Mouse (Mus musculus) gastrocnemius, postnatal 36 days (tissue): ENCODE measurements around the gene Myog. TPM values are rescaled to one million over a fixed set of nuclear protein-coding genes. Genes with fewer than 3 reads are reported as not detected.

Experiments used
- DNase-seq, 2 experiments: peaks; one replicate each; pipeline ENCODE4 v3.0.0; 2022
- intact Hi-C: fragments of 180-260 bp; cut with DNase I; formaldehyde crosslinking; loops from one replicate; pipeline ENCODE4 v1.15.1; 2025
- total RNA-seq, 2 experiments: library from RNA; stranded (reverse); gene quantifications; 2 replicates each; pipeline ENCODE4 v1.2.3; 2021

Myog gene
- total RNA-seq, 2 experiments from 2014 or later, result 20.1 to 20.9 TPM

DNA sequence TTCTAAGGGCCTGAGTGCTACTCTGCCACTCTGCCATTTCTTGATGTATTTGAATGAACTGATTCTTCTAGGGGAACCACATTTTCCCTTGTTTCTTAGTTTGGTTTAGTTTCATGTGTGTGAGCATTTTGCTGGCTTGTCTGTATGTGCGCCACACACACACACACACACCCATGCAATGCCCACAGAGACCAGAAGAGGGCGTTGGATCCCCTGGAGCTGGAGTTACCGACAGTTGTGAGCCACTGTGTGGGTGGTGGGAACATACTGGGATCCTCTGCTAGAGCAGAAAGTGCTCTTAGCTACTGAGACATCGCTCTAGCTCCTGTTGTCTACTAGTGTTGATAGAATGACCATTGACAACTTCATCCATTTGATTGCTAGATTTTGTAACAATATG, 8.2 kb upstream of the Myog start:
- intact Hi-C loops, result no loop called here
- DNase-seq, result no peak

DNA sequence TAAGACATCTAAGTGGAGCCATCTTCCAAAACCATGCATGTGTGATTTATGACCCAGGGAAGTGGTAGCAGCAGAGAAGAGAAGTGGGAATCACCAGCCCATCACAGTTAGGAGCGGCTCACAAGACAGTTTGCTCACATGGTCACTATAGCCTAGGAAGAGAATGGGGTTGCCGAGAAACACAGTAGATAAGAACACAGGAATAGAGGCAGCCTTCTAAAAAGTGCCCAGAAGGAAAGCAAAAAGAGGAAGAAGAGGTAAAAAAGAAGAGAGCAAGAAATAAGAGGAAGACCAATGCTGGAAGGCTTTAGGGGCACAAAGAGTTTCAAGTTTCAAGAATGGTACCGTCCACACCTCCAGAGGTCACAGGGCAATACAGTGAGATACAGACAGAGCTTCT, 7.4 kb upstream of the Myog start:
- no peak for DNase-seq
- intact Hi-C loops, result no loop called here

DNA sequence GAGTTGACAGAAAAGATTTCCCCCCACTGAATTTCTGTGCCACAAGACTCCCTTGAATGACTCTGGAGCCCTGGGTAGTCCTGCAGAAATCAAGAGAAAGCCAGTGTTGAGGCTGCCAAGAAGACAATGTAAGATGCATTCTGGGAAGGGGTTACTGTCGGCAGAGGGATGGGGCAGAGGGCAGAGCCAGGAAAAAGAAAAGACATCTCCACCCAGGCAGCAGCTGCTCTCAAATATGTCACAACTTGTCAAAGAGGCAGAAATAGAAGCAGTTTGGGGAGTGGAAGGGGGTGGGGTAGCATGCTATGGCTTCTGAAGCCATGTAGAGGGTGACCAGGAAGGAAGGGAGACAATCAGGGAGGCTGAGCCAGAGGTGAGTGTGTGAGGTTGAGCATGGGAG, 6.7 kb upstream of the Myog start:
- intact Hi-C loops, result no loop called here
- DNase-seq, result no peak

DNA sequence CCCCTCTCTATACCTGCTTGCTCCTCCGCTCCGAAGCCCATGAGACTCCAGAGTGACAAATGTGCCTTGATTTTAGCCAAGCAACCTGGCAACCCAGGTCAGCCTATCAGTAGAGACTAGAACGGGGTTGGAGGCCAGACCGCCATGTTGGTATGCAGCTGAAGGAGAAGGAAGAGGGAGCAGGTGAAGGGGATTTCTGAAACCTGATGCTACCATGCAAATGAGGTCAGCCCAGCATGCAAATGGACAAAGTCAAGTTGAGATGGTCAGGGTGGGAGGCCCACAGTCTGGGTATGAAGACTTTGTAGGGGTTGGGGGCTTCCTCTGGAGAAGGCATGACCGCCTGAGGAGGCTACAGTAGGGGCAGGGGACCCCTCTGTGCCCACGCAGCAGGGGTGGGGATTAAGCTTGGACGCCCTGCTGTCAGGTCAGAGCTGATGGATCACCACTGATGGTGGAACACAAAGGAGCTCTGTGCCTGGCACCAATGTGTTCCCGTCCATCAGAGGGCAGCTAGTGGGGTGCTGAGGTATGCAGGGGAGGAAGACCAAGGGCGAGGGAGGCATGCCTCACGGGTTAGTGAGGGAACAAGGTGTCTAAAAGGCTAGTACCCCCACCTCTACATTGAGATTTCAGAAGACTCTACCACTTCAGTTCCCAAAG, 4.2 kb upstream of the Myog start:
- no peak for DNase-seq
- intact Hi-C loops, result no loop called here

DNA sequence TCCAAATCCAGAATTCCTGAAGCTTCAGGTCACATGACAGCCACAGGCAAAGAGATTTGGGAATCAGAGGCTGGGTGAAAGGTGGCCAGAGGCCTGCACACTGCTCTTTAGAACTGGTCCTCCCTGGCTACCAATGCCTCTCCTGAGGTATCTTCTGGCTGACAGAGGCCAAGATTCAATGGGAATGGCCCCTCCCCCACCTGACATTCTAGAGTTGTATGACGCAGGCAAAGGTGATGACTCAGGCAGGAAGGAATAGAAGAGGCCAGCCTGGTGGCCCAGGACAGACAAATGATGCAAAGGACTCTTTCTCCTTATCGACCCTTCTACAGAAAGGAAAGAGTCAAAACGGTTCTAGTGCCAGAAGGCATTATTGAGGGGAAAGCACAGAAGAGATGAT, 1.6 kb upstream of the Myog start:
- no peak for DNase-seq
- intact Hi-C loops, result no loop called here

DNA sequence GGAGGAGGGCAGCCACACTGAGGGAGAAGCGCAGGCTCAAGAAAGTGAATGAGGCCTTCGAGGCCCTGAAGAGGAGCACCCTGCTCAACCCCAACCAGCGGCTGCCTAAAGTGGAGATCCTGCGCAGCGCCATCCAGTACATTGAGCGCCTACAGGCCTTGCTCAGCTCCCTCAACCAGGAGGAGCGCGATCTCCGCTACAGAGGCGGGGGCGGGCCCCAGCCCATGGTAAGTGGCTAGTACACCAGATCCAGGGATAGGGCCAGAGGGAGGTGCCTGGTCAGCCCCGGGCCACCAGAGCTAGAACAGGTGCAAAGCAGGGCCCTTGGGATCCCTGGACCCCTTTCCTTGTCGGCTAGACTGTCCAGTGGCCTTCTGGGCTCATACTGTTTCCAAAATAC, 511 bp downstream of the Myog start:
- intact Hi-C loops, result no loop called here
- DNase-seq, result peak in 1 of 2 experiments; percentile 34

DNA sequence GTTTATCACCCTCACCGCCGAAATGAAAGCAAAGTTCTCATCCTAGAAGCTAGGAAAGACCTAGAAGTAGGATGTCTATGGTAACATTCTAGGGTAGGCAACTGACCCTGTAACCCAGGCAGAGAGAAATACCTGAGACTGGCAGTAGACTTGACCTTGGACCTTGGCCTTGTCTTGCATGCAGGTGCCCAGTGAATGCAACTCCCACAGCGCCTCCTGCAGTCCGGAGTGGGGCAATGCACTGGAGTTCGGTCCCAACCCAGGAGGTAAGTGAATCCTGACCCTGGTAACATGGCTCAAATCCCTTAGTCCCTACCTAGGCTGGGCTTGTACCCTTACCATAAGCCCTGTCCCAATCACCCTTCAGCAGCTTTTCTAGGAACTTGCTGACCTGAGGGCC, 1.1 kb downstream of the Myog start:
- peak; percentile 38 to 55 for DNase-seq
- intact Hi-C loops, result no loop called here

DNA sequence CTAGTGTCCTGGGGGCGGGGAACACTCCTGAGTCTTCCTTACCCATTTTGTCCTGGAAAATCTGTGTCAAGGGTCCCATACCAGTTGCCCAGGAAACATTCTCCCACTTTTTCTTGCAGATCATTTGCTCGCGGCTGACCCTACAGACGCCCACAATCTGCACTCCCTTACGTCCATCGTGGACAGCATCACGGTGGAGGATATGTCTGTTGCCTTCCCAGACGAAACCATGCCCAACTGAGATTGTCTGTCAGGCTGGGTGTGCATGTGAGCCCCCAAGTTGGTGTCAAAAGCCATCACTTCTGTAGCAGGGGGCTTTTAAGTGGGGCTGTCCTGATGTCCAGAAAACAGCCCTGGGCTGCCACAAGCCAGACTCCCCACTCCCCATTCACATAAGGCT, 1.8 kb downstream of the Myog start:
- intact Hi-C loops, result no loop called here
- DNase-seq, result no peak

DNA sequence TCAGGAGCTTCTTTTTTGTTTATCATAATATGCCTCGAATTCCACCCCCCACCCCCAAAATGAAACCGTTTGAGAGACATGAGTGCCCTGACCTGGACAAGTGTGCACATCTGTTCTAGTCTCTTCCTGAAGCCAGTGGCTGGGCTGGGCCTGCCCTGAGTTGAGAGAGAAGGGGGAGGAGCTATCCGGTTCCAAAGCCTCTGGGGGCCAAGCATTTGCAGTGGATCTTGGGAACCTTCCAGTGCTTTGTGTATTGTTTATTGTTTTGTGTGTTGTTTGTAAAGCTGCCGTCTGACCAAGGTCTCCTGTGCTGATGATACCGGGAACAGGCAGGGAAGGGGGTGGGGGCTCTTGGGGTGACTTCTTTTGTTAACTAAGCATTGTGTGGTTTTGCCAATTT, 2.3 kb downstream of the Myog start:
- intact Hi-C loops, result no loop called here
- DNase-seq, result no peak

DNA sequence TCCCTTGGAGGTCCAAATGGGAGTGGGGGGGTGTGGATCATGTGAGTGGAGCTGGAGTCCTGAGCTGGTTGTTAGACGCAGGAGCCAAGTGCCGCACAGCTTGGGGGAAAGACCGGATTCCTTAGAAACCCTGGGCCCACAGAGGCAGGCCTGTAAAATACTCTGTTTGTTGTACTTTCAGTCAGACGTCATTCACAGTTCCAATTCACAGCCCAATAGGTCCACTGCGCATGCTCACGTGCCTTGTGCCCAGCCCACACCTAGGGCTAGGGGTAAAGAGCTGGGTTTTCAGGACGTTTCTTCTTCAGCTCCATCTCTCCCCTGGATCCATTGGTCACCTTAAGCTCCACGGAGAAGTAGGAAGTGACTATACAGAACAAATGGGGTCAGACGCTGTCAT, 2.8 kb downstream of the Myog start:
- no peak for DNase-seq
- intact Hi-C loops, result no loop called here

DNA sequence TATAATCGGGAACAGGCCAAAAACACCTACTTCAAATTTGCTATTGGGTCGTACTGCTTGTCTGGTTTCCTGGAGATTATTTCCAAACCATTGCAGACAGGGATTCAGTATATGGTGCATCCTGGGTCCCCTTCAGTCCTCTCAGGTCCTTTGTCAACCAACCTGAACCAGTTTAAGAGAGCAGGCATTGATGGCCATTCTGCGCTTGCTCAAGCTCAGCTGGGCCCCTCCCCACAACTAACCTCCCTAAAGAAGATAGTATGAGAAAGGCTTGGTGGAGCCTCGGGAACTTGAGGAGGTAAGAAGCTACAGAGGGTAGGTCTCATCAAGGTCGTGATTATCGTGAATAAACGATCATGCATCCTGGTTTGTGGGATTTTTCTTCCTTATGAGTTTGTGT, 3.5 kb downstream of the Myog start:
- intact Hi-C loops, result no loop called here
- no peak for DNase-seq

DNA sequence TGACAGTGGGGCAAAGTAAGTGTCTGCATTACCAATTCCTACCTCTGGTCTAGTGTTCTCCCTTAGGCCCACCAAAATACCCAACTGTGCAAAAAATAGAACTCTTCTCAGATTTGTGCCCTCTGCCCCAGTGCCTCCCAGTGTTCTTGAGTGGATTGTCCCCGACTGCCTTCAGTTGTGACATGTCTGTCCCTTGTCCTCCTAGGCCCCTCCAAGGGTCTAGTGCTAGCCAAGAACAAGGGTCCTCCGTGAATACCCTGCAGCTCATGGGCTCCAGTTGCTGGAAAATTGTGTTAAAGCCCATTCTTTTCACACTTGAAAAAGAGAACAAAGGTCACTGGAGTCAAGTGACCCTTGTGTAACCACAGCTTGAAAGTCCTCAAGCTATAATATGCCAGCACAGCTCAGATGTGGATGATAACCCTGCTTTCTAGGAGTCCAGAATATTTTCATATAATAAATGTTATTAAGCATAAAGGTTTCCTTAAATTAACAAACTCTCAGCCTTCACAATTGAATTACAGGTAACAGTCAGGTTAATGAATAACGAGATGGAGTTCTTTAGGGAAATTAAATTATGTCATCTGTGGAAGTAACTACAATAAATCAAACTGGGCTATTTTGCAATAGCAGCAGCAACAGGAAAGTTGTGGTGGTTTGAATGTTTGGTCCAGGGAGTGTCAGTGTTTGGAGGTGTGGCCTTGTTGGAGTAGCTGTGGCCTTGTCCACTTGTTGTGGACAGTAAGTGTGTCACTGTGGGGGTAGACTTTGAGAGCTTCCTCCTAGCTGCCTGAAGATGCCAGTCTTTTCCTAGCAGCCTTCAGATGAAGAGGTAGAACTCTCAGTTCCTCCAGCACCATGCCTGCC, 4.2 kb downstream of the Myog start:
- intact Hi-C loops, result no loop called here
- DNase-seq, result no peak

DNA sequence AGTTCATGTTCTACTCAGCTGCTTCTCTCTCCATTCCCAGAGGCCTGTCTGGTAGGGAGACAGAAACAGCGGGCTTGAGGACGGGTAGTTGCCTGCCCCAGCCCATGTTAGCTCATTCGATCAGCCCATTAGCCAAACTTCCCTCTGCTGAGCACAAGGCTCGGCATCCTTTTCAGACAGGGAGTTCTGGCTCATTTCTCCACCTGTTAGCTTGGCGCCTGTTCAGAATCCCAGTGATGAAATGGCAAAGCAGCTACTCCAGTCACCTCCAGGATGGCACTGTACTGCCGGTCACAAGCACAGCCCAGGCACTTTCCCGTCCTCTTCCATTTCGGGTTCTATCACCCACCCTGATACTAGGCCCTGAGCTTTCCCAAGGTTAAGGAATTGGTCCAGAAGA, 7.5 kb downstream of the Myog start:
- intact Hi-C loops, result no loop called here
- no peak for DNase-seq

DNA sequence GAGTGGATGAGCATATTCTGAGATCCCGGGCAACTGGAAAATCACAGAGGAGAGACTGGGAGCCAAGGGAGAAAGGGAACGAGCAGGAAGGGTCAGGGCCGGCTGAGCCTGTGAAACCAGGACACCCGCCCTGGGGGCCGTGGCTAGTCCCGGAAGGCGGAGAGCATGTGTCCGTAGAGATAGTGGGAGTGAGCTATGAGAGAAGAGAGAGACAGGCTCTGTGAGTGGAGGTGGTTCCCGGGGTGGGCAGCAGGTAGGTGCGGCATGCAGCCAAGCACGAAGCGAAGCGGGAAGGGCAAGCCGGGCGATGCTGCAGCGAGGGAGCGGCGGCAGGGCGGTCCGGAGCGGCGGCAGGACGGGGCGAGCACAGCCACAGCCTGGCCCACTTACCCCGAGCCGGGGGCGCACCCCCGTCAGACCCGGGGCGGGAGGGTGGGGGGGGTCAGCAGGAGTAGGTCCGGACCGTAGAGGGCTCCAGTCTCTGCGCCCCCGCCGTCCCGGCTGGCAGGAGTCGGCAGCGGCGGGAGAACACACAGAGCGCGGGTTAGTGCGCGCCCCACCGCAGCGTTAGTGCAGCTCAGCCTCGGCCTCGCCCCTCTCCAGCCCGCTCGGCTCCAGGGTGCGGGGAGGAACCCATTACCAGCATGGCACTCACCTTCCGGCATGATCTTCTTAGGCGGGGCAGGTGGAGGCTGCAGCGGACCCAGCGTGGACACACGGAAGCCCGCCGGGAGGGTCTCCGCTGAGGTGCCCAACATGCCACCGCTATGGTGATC, 9.0 kb downstream of the Myog start:
- DNase-seq, result no peak
- intact Hi-C loops, result no loop called here

DNA sequence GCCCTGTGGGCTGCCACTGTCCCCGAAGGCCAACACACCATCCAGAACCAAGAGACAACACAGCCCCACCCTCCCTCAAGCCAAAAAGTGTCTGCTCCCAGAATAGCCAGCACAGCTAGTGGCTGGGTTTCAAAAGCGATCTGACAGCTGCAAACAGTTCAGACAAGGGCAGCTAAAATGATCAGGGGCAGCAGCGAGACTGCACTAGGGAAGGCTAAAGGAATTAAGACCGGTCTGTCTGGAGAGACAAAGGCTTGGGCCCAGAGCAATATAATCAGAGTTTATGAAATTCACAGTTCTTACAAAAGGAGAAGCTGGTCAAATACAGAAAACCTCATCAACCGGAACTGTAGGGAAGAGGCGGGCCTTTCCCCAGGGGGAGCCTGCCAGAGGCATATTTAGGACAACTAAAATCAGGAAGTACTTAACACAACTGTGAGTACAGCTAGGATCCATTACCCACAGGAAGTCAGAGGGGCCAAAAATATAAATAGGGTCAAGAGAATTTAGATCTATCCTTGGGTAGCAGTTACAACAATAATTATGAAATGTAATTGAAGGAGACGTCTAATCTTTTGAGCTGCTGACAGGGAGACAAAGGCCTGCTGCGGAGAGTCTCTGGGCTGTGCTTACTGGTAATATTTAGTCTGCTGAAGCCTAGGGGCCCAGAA, 12.9 kb downstream of the Myog start:
- intact Hi-C loops, result loop anchor here (5.0 kb wide), 1 partner anchor 95 kb away; no protein-coding TSS in a partner anchor
- peak; percentile 71 to 73 for DNase-seq

DNA sequence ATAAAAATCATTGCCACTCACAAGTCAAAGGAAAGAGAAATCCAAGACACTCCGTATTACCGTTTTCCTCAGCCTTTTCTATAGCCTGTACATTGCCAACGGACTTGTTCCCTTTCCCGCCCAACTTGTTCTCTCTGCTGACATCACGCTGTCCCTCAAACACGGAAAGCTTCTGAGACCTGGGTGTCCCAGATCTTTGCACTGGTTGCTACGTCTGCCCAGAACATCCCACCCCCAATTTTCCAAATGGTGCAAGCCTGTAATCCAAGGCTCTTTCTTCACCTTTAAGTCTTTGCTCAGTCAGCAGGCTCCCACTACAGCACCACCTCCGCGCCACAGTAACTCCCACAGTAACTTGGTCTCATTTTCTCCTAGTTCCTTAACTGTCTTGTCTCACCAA, 15.2 kb downstream of the Myog start:
- intact Hi-C loops, result loop anchor here (5.0 kb wide), 1 partner anchor 98 kb away; no protein-coding TSS in a partner anchor
- DNase-seq, result no peak

DNA sequence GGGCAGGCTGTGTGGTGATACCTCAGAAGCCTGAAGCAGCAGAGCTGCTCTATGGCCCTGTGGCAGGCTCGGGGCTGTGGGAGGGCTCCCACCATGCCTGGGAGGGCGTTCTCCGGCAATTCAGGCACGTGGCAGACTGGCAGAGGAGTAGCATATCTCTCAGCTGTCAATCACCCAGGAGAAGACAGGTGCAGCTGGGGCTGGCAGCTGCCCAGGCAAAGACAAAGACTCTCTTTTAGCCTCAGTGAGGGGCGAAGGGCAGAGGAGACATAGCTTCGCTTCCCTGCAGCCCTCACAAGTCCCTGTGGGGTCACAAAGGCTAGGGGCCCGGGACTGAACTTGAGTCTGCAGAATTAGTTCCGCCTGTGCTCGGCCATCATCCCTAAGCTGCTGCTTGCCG, 17.6 kb downstream of the Myog start:
- no peak for DNase-seq

DNA sequence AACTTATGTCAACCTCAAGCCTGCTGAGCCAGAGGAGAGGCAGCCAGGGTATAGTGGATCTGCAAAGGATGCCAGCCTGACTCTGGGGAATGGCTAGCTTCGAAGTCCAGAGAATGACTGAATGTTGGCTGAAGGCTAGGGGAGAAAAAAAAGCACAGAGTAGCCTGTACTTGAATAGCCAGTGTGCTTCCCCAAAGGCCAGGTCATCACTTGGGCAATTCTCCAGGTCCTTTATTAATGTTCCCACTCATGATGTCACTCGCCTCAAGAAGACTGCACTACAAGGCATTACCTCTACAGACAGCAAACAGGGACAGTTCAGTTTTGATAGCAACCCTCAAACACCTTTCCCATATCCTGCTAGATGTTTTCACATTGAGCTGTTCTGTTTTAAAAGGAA, 20.5 kb downstream of the Myog start:
- intact Hi-C loops, result no loop called here
- no peak for DNase-seq

More for the DNA sequence above, 17.6 kb downstream of the Myog start:
- intact Hi-C loops, result no loop called here

DNA sequence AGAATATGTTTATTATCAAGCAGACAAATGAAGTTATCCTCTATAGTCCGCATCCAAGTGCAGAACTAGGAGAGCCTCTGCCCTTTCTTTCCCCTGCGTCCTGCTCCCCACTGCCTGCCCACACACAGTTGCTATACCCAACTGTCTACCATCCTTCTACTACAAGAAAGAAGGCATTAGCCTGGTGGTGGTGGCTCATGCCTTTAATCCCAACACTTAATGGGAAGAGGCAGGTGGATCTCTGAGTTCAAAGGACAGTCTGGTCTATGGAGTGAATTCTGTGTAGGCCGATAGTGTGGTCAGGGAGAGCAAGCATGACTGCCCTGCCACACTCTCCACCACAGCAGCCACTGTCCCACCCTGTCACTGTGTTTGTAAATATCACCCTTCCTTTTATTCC, 20.9 kb downstream of the Myog start:
- intact Hi-C loops, result no loop called here
- no peak for DNase-seq

DNA sequence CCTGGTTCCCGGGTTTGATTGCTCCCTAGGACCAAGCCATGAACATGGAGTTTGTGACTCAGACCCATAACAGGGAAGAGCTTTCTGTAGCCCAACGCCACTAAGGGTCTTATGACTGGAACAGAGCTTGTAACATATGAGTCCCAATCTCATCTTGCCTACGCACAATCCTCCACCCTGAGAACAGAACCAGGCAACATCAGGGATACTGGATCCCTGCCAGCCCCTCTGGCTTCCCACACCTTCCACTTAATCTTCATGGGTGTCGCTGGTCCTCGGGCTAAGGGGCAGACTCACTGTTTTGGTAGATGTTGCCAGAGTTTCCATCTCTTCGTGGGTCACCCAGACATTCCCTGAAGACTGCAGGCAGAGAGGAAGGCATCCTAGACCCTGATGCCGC, 22.0 kb downstream of the Myog start:
- intact Hi-C loops, result no loop called here
- DNase-seq, result no peak

DNA sequence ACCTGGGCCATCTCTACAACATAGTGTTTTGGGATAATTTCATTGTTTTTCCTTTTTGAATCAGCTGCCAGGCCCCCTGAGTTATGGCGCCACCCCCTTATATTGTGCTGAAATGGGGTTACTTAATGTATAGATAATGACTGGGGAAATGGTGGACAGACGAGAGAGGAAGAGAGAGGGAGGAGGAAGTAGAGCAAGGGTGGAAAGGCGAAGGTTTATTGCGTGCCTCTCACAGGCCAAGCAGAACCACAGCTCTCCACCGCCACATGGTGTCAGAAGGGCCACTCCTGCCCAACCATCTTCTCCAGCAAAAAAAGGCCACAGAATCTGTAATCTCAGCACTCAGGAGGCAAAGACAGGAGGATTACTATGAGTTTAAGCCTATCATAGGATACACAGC, 25.4 kb downstream of the Myog start:
- no peak for DNase-seq
- intact Hi-C loops, result no loop called here
